Mouse (Mus musculus): ENCODE data around the gene Slc25a40. TPM values are rescaled to one million over a fixed set of nuclear protein-coding genes. Genes with fewer than 3 reads are reported as not detected.

Slc25a40 gene
- polyA plus RNA-seq, 1 experiment from 2014 or later: 9.6 TPM

Other genes with a start within 250 kb of the Slc25a40 start
- 20.8 and 24.8 TPM in 2 replicates for gene Adam22, start 54.7 kb upstream of the Slc25a40 start, polyA plus RNA-seq (2015; fragmentation: Nextera tagmentation; extraction: Ambion mirVana)
- gene Dbf4, start 134 bp upstream of the Slc25a40 start, polyA plus RNA-seq (2015; fragmentation: Nextera tagmentation; extraction: Ambion mirVana): 43.4 and 44.8 TPM in 2 replicates
- 16.9 and 18.8 TPM in 2 replicates for gene Rundc3b, start 200.1 kb downstream of the Slc25a40 start, polyA plus RNA-seq (2015; fragmentation: Nextera tagmentation; extraction: Ambion mirVana)
- gene Abcb1a, start 237.2 kb downstream of the Slc25a40 start, polyA plus RNA-seq (2015; fragmentation: Nextera tagmentation; extraction: Ambion mirVana): 0.71 and 0.88 TPM in 2 replicates

Measured in forebrain, embryonic 13.5 days (tissue).